Mouse (Mus musculus) spleen, embryonic (tissue): ENCODE measurements at regions not wholly inside any gene's neighbourhood (a gene's known extent, or its start where the extent isn't known, plus 50 kb on each side); places are given as distances from the start of the nearest gene placed in this dataset.
"Not testable (repeated sequence)": the region's sequence is repeated elsewhere in the genome, so short reads cannot be mapped to it uniquely, and the experiment has no call there.

Source experiments
- CTCF ChIA-PET: fragments of 350-600 bp; sonication (Branson Sonifier 250); formaldehyde crosslinking; loops from one replicate; lab custom pipeline; 2022; lab: Charles Lee

GRCm38 (mm10) chr4:81519151-81519550 is 76.5 kb upstream of the Mpdz start:
- CTCF ChIA-PET: not testable (repeated sequence)

GRCm38 (mm10) chr4:81514547-81514946 is 71.9 kb upstream of the Mpdz start:
- CTCF ChIA-PET: no interaction called here

DNA sequence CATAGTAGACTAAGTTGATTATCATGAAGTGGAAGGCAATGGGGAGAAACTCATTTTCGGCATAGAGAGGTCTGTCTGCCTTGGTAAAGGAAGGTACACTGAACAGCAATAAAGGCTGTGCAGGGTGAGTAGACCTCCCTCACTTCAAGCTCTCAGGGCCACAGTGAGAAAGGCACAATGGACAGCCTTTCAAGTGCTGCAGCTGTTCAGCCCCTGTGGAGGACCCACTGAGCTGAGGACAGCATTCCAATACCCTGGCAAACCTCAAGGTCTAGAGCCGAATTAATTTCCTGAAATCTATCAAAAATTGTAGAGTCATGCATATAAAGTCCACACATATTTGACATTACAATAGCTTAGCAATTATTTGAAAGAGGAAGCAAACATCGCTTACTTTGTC is 69.8 kb upstream of the Mpdz start:
- CTCF ChIA-PET: no interaction called here

DNA sequence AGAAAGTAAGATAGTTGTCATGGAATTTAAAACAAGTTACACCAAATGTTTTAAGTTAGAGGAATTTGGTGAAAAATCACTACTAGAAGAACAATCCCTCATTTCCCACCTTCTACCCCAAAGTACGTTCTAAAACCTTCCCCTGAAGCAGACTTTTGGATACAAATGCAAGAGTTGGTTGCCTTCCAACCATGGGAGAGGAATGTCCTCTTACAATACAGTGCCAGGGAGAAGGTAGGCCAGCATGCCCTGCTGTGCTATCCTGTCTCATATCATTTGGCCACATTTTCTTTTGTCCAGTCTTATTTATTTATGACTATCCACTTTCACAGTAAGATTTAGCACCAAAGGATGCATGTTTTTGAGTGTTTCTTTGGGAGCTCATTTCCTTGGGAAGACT is 66.2 kb upstream of the Mpdz start:
- CTCF ChIA-PET: no interaction called here

DNA sequence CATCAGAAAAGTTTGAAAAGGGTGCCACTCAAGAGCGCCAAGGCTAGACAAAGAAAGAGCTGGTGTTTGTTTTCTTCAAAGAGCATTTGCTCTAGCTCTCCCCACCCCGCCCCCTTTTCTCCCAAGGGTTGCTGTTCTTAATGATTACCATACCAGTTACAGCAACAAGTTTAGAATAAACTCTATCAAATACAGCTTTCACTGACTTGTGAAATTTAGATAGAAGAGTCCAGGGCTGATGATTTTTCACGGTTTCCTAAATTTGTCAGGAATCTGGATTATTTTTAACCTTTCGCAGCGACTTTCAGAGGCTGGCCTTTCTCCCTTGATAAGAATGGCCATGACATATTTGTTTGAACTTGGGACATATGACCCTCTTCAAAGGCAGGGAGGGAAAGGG is 64.2 kb upstream of the Mpdz start:
- CTCF ChIA-PET: no interaction called here

GRCm38 (mm10) chr4:81506306-81506705 is 63.7 kb upstream of the Mpdz start:
- CTCF ChIA-PET: no interaction called here

DNA sequence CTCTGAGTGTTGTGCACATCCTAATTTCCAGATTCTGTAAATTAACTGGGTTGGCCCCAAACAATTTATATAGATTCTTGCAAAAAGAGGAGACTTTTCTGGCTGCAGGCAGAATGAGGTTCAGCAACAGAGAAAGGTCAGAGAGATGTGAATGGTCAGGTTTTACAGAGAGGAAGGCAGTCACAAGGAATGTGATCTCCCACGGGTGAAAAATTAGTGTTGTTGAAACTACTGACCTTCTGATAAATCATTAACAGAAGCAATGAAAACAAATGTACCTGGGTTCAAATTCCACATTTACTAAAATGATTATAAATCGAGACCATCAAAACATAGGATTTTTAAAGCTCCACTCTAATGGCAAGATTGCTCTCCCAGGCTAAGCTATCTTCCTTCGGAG is 62.5 kb upstream of the Mpdz start:
- CTCF ChIA-PET: no interaction called here

DNA sequence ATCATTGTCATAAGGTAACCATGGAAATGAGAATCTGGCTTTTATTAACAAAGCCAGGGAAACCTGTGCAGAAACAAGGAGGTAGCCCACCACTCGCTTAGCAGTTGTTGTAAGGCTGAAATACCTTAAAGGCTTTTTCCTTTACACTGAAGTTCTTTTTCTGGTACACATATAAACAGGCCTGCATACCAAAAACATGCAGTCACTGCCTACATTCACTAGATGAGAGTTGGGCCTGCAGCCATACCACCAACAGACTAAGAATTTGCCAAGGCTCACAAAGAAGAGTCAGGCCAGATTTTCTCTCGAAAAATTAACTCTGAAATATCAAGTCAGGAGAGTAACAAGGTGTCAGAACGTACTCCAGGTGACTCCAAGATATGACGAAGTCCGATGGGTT is 61.3 kb upstream of the Mpdz start:
- CTCF ChIA-PET: no interaction called here

- CTCF ChIA-PET: no interaction called here
Measured at GRCm38 (mm10) chr4:81501802-81502201, 59.2 kb upstream of the Mpdz start.

DNA sequence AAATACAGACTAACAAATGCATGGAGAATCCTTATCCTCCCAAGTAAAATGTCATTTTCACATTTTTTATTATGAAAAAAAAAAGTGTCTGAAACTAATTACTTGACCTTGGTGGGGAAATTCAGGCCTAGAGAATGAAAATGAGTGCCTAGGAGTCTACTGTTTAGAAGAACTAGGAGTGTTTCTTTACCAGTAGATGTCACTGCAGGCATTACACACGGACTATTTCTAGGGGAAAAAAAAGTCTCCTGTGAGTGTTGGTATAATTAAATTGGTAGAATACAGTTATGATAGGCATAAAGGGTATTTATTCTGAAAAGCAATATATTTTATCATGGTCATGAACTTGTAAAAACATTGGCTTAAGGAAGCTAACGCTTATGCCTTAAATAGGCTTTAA is 55.5 kb upstream of the Mpdz start:
- CTCF ChIA-PET: no interaction called here

DNA sequence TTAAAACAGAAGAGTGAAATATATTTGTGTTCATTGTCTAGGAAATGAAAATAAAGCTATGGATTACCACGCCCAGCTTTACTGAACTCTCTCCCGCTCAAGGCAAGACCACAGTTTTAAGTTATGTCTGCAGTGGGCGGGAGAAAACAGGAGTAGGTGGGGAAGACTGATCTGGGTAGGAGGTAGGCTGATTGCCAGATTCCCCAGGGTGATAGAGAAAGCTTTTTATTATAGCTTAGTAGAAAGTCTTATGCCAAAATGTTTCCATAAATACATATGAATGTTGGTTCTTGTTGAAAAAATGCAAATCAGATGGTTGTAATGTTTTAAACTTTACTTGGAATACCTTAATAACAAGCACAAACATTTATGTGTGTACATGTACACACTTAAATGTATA is 50.2 kb upstream of the Mpdz start:
- CTCF ChIA-PET: no interaction called here
